Mouse (Mus musculus) intestine, embryonic 15.5 days (tissue): ENCODE data around the gene Nrip2. TPM values are rescaled to one million over a fixed set of nuclear protein-coding genes. Genes with fewer than 3 reads are reported as not detected.

Experiments
- ATAC-seq: fragments of 200-750 bp; cut with Nextera tagmentation; 2 replicates; pipeline ENCODE4 v1.8.0; 2017; ENCODE audit warnings: moderate TSS enrichment, moderate library complexity
- H3K27ac ChIP-seq: fragments of 300-500 bp; sonication (generic); 2 replicates; pipeline ENCODE4 v1.5.1; 2015; ENCODE audit warnings: mild to moderate bottlenecking, inconsistent platforms
- H3K27me3 ChIP-seq: fragments of 300-500 bp; sonication (generic); replicated peaks from 2 replicates; pipeline ENCODE4 v1.6.1; 2015; ENCODE audit warnings: inconsistent platforms
- H3K36me3 ChIP-seq: fragments of 300-500 bp; sonication (generic); 2 replicates; pipeline ENCODE4 v1.6.1; 2015; ENCODE audit warnings: inconsistent platforms
- H3K4me1 ChIP-seq: fragments of 300-500 bp; sonication (generic); replicated peaks from 2 replicates; pipeline ENCODE4 v1.6.1; 2015; ENCODE audit warnings: inconsistent platforms
- H3K4me2 ChIP-seq: fragments of 300-500 bp; sonication (generic); replicated peaks from 2 replicates; pipeline ENCODE4 v1.6.1; 2015; ENCODE audit warnings: mild to moderate bottlenecking, inconsistent platforms
- H3K4me3 ChIP-seq: fragments of 300-500 bp; sonication (generic); replicated peaks from 2 replicates; pipeline ENCODE4 v1.5.1; 2015; ENCODE audit warnings: inconsistent platforms
- H3K9ac ChIP-seq: fragments of 300-500 bp; sonication (generic); 2 replicates; pipeline ENCODE4 v1.6.1; 2015; ENCODE audit warnings: inconsistent platforms
- H3K9me3 ChIP-seq: fragments of 300-500 bp; sonication (generic); 2 replicates; pipeline ENCODE4 v1.6.1; 2016; ENCODE audit warnings: inconsistent platforms
- WGBS: fragments of 180-500 bp; shearing (Covaris S2); methylation state at CpG from one replicate; pipeline ENCODE4 v1.1.7; 2015; 5-methylcytosine and 5-hydroxymethylcytosine counted together
- polyA plus RNA-seq: library from polyadenylated mRNA; unstranded; fragments of >200 nt; fragmentation: Nextera tagmentation; extraction: Ambion mirVana; gene quantifications from 2 replicates; pipeline ENCODE4 v1.2.1, GENCODE M21; 2015

Nrip2 gene
- polyA plus RNA-seq, 1 experiment from 2014 or later = 4.9 TPM

DNA sequence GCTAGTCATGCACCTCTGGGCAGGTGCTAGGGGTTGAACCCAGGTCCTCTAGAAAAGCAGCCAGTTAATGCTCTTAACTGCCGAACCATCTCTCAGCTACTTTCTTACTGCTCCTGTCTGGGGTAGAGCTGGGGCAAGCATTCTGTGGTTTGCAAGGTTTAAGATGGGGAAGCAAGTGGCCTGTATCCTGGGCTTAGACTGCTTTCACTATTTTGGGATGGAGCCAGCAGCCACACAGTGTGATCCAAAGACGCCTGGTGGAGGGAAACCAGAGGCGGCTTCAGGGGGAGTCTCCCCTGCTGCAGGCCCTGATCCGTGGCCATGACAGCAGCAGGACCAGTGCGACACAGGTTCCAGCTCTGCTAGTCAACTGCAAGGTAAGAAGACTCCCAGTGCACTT is 5.6 kb downstream of the Nrip2 start:
- 0 out of 2 replicates have a peak, but pooled peaks cover 7% of the 10 kb centered on the region for H3K4me1 ChIP-seq
- 58% methylated on average over 5 of the region's 5 CpGs for WGBS
- no peak for ATAC-seq
- H3K27ac ChIP-seq = no peak overlapping the region
- H3K4me2 ChIP-seq = no peak overlapping the region
- H3K9ac ChIP-seq = no peak overlapping the region
- no peak overlapping the region for H3K4me3 ChIP-seq
- peaks cover 22% of the 10 kb centered on the region for H3K36me3 ChIP-seq
- H3K9me3 ChIP-seq = no peaks in the 10 kb centered on the region
- no peaks in the 10 kb centered on the region for H3K27me3 ChIP-seq

DNA sequence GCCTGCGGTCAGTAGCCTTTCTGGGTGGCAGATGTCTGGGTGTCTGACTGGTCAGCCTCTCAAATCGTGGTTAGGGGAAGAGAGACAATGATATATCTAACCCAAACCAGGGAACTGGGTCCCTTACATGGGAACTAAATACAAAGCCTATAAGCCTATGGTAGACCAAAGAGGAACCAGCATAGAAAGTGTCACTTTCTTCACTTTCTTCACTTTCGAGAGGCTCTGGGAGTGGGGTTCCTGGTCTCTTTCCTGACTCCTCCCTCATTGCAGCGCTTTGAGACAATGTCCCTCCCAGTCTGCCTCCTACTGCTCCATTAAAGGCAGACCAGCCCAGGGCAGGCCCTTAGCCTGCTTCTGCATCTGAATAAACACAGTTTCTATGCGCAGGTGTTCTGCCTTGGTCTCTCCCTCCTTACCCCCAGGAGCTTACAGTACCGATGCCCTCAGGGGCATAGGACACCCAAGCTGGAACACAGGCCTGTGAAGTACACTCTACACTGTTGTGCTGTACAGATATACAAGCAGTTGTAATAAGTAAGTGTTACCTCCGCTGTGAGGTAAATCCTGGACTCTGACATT is 9.5 kb downstream of the Nrip2 start:
- WGBS = 84% methylated on average over 7 of the region's 7 CpGs
- no peak for ATAC-seq
- H3K36me3 ChIP-seq = peaks cover 40% of the 10 kb centered on the region
- no peaks in the 10 kb centered on the region for H3K4me1 ChIP-seq
- H3K4me2 ChIP-seq = no peak overlapping the region
- H3K9me3 ChIP-seq = no peaks in the 10 kb centered on the region
- no peaks in the 10 kb centered on the region for H3K27me3 ChIP-seq
- H3K9ac ChIP-seq = no peak overlapping the region
- no peak overlapping the region for H3K27ac ChIP-seq
- H3K4me3 ChIP-seq = no peak overlapping the region

DNA sequence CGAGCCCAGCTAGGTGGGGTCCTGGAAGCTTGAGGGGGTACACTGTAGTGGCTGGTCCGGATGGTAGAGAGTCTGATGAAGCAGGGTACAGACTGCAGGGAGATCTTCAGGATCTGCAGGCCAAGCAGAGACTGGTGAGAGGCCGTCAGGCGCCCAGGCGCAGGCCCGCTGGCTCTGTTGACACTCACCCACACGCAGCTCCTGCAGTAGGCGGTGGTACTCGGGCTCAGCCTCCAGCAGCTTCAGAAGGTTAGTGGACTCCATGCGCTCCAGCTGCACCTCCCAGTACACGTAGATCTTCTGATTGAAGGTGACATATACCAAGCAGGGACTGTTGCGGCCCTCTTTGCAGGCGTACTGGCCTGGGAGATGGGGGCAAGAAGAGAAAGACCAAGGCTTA is 11.2 kb downstream of the Nrip2 start:
- Histone ChIP-seq H3K9ac (no peak overlapping the region), H3K4me1 (no peaks in the 10 kb centered on the region), H3K4me3 (no peak overlapping the region), H3K9me3 (no peaks in the 10 kb centered on the region), H3K27ac (no peak overlapping the region), H3K4me2 (no peak overlapping the region), H3K27me3 (no peaks in the 10 kb centered on the region), H3K36me3 (peaks cover 40% of the 10 kb centered on the region)
- 94% methylated on average over 13 of the region's 13 CpGs for WGBS
- ATAC-seq = no peak

DNA sequence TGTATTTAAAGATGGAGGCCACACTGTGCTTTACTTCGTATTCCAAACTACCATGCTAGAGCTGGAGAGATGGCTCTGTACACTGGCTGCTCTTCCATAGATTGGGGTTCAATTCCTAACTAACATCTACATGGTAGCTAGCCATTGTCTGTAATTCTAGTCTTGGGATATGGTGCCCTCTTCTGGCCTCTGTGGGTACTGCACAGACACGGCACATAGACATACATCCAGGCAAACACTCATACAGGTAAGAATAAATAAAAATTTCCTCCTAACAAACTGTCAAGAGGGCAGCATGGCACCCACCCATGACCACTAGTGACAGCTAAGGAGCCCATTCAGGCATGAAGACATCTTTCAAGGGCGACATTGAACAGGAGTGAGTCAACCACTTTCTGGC is 12.0 kb downstream of the Nrip2 start:
- ATAC-seq = peak; percentile 53
- peaks cover 40% of the 10 kb centered on the region for H3K36me3 ChIP-seq
- H3K4me3 ChIP-seq = no peak overlapping the region
- no peaks in the 10 kb centered on the region for H3K27me3 ChIP-seq
- H3K4me1 ChIP-seq = no peaks in the 10 kb centered on the region
- 16% methylated on average over 3 of the region's 3 CpGs for WGBS
- no peaks in the 10 kb centered on the region for H3K9me3 ChIP-seq
- H3K9ac ChIP-seq = no peak overlapping the region
- no peak overlapping the region for H3K27ac ChIP-seq
- H3K4me2 ChIP-seq = no peak overlapping the region

DNA sequence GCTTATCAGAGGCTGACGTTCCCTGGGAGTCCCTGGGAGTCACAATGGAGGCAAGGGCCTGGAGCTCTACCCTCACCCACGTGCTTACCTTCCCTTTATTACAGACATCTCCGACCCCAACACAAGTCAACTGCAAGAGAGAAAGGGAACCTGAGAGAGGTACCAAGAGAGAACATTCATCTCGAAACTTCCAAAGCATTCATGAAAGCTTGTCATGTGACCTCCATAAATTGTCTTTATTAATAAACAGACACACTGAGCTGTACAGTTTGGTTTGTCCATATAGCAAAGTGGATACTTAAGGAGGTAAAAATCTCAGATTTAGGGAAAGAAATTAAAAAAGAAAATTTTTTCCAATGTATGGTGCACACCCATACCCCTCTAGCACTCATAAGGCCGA is 17.1 kb downstream of the Nrip2 start:
- WGBS = 83% methylated on average over 5 of the region's 5 CpGs
- Histone ChIP-seq H3K4me3 (no peak overlapping the region), H3K4me1 (no peaks in the 10 kb centered on the region), H3K9me3 (no peaks in the 10 kb centered on the region), H3K4me2 (no peak overlapping the region), H3K36me3 (peaks cover 7% of the 10 kb centered on the region; the same call in 1 of the 2 replicates), H3K27me3 (no peaks in the 10 kb centered on the region), H3K27ac (no peak overlapping the region), H3K9ac (no peak overlapping the region)
- ATAC-seq = no peak

DNA sequence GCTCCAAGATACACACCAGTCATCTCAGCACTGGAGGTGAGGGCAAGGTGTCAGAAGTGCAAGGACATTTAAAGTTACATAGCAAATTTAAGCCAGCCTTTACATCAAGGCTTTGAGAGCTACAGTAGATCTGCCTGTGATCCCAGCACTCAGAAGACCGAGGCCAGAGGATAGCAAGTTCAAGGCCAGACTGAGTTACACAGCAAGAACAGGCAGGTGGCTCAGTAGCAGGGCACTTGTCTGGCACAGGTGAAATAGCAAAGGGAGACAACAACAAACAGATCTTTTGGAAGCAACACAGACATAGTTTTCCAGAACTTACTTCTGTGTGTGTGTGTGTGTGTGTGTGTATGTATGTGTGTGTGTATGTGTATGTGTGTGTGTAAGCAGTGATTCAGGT is 19.0 kb downstream of the Nrip2 start:
- WGBS = 77% methylated on average over 1 of the region's 1 CpGs

DNA sequence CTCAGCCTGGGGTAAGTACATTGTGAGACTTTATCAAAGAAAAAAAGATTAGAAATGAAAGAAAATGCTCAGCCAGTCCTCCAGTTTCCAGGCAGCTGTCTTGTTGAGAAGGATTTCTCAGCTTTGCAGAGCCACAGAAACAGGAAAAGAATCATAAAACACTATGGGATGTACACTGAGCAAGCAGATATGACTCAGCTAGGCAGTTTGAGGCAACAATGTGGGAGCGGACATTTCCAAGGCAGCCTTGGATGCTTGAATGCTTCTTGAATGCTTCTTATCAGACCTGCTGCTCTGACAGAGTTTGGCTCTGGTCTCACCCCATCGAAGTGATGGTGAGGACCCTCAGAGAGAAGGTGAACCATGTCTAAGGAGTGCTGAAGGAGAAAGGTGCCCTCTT is 21.9 kb downstream of the Nrip2 start:
- 67% methylated on average over 2 of the region's 2 CpGs for WGBS
- Histone ChIP-seq H3K4me1 (0 out of 2 replicates have a peak, but pooled peaks cover 3% of the 10 kb centered on the region), H3K36me3 (no peaks in the 10 kb centered on the region), H3K27me3 (no peaks in the 10 kb centered on the region), H3K4me2 (no peak overlapping the region), H3K9me3 (no peaks in the 10 kb centered on the region), H3K27ac (0 out of 2 replicates have a peak overlapping the region, but pooled peaks have one; percentile 1), H3K9ac (no peak overlapping the region), H3K4me3 (no peak overlapping the region)
- ATAC-seq = no peak

More for the DNA sequence above, 19.0 kb downstream of the Nrip2 start:
- no peak overlapping the region for H3K4me2 ChIP-seq
- no peak for ATAC-seq
- no peaks in the 10 kb centered on the region for H3K9me3 ChIP-seq
- H3K27me3 ChIP-seq = no peaks in the 10 kb centered on the region
- H3K36me3 ChIP-seq = no peaks in the 10 kb centered on the region
- H3K4me1 ChIP-seq = 0 out of 2 replicates have a peak, but pooled peaks cover 3% of the 10 kb centered on the region
- H3K9ac ChIP-seq = no peak overlapping the region
- no peak overlapping the region for H3K27ac ChIP-seq
- no peak overlapping the region for H3K4me3 ChIP-seq

DNA sequence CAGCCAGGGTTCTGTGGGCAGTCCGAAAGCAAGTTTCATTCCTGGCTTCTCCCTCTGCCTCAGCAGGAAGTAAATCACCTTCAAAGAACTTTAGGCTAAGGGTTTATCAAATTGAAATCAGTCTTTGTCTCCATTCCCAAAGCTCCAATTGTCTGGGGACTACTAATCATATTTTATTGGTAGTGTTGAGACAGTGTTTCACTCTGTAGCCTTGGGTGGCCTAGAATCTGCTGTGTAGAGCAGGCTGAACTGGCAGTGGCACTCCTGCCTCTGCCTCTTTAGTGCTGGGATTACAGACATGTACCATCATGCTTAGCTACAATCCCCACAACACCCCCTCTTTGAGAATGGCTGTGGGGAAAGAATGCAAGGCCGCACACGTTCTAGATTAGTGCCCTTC is 22.4 kb downstream of the Nrip2 start:
- WGBS = 87% methylated on average over 3 of the region's 3 CpGs
- Histone ChIP-seq H3K4me1 (0 out of 2 replicates have a peak, but pooled peaks cover 3% of the 10 kb centered on the region), H3K4me3 (no peak overlapping the region), H3K27me3 (no peaks in the 10 kb centered on the region), H3K9ac (no peak overlapping the region), H3K27ac (0 out of 2 replicates have a peak overlapping the region, but pooled peaks have one; percentile 1), H3K9me3 (no peaks in the 10 kb centered on the region), H3K4me2 (no peak overlapping the region), H3K36me3 (no peaks in the 10 kb centered on the region)
- ATAC-seq = no peak

DNA sequence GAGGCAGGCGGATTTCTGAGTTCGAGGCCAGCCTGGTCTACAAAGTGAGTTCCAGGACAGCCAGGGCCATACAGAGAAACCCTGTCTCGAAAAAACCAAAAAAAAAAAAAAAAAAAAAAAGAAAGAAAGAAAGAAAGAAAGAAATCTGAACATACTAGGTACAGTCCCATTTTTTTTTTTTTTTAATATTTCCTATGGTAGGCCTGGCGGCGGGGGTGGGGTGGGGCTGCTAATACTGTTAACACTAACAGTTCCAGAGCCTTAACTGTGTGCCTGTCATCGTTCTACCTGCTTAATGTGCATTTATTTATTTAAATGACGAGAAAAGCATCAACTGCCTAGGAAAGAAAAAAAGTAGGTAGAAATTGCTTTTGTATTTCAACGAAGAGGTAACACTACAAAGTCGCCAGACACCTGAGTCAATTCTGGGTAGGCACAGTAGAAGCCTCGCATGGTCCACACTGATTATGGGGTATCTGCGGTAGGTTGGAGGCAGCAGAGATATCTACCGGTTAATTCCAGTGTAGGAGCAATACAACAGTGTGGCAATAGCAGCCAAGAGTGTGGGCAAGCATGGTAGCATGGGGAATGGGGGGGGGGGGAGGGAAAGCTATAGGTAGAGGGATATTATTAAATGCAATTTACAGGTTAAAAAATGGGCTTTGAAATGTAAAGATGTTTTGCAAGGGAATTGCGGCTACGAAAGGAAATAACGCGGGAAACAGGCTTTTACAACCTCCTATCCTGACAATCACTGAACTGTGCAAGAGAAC is 24.6 kb downstream of the Nrip2 start:
- peak overlapping the region; percentile 73 for H3K9ac ChIP-seq
- 40% methylated on average over 15 of the region's 16 CpGs for WGBS
- peak; percentile 44; the same call in 1 of the 2 replicates for ATAC-seq
- H3K4me3 ChIP-seq = peak overlapping the region; percentile 62
- H3K4me1 ChIP-seq = 0 out of 2 replicates have a peak, but pooled peaks cover 3% of the 10 kb centered on the region
- H3K4me2 ChIP-seq = peak overlapping the region; percentile 65
- peaks cover under 1% of the 10 kb centered on the region; the same call in 1 of the 2 replicates for H3K36me3 ChIP-seq
- peak overlapping the region; percentile 96 for H3K27ac ChIP-seq
- no peaks in the 10 kb centered on the region for H3K27me3 ChIP-seq
- no peaks in the 10 kb centered on the region for H3K9me3 ChIP-seq

DNA sequence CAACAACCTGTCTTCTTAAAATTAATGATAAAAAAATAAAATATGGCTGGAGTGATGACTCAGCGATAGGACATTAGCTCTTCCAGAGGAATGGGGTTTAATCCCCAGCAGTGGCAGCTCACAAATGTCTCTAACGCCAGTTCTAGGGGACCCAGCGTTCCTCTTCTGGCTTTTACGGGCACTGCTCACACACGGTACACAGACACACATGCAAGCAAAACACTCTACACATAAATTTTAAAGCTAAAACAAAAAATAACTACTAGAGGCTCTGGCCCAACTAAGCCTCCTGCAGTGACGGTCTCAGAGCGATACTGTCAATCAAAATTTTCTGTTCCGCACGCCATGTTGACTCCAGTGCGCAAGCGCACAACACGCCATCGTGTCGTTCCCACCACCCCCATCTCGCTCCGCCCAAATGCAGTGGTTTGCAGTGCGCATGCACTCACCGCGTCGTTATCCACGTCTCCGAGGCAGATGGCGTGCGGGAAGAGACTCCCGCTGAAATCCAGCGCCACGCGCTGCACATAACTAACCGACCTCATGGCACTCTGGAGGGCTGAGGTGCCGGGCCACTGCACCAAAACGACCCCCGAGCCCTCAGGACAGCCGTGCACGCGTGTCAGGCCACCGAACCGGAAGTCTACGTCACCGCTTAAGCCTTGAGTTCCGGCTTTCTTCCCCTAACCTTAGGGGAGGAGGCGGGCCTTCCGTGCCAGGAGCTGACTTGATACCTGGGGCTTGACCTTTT is 25.3 kb downstream of the Nrip2 start, which contains the start of gene Itfg2:
Gene Itfg2 (minus strand): TSS at position 663 of the 751 bp plus-strand sequence.
- H3K4me2 ChIP-seq = peak within 1 kb of the TSS; percentile 65
- peak; percentile 97 for ATAC-seq
- H3K27ac ChIP-seq = peak within 1 kb of the TSS; percentile 96
- 0 out of 2 replicates have a peak, but pooled peaks cover 3% of the 10 kb centered on the region for H3K4me1 ChIP-seq
- peak within 1 kb of the TSS; percentile 62 for H3K4me3 ChIP-seq
- H3K9me3 ChIP-seq = no peaks in the 10 kb centered on the region
- WGBS = under 1% methylated on average over 42 of the region's 42 CpGs
- peak within 1 kb of the TSS; percentile 73 for H3K9ac ChIP-seq
- peaks cover 8% of the 10 kb centered on the region; the same call in 1 of the 2 replicates for H3K36me3 ChIP-seq
- no peaks in the 10 kb centered on the region for H3K27me3 ChIP-seq

DNA sequence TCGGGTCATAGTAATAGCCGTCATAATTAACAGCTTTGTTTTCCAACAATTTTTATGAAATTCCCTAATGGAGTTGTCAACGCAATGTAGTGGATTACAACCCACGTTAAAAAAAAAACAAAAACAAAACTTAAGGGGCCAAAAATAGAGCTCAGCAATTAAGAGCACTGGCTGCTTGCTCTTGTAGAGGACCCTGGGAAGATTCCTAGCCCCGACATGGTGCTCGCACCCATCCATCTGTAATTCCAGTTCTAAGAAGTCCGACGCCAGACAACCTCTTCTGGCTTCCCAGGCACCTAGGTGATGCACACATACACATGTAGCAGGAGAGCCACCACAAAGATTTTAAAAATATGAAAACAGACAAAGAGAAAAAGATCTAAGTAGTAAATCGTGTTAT is 25.9 kb downstream of the Nrip2 start:
- no peaks in the 10 kb centered on the region for H3K27me3 ChIP-seq
- no peak for ATAC-seq
- peak overlapping the region; percentile 62 for H3K4me3 ChIP-seq
- peak overlapping the region; percentile 65 for H3K4me2 ChIP-seq
- no peaks in the 10 kb centered on the region for H3K9me3 ChIP-seq
- peaks cover 12% of the 10 kb centered on the region for H3K36me3 ChIP-seq
- H3K4me1 ChIP-seq = 0 out of 2 replicates have a peak, but pooled peaks cover 3% of the 10 kb centered on the region
- WGBS = 14% methylated on average over 9 of the region's 9 CpGs
- H3K27ac ChIP-seq = 0 out of 2 replicates have a peak overlapping the region, but pooled peaks have one; percentile 96
- peak overlapping the region; percentile 73; the same call in 1 of the 2 replicates for H3K9ac ChIP-seq

DNA sequence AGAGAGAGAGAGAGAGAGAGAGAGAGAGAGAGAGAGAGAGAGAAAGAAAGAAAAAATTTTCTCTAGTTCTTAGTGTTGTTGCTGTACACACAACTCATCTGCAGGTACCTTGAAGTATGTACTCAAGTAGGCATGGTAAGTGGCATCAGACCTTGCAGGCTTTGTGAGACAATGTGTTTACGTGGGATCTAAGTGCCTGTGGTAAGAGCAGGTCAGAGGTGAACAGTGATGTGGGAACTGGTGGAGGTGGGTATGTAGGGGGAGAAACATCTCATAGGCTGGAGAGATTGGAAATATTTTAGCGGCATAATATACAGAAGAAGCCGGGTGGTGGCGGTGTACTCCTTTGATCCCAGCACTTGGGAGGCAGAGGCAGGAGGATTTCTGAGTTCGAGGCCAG is 28.5 kb downstream of the Nrip2 start:
- Histone ChIP-seq H3K27me3 (no peaks in the 10 kb centered on the region), H3K9ac (no peak overlapping the region), H3K4me2 (no peak overlapping the region), H3K4me1 (no peaks in the 10 kb centered on the region), H3K4me3 (no peak overlapping the region), H3K27ac (no peak overlapping the region), H3K36me3 (peaks cover 35% of the 10 kb centered on the region), H3K9me3 (no peaks in the 10 kb centered on the region)
- WGBS = 87% methylated on average over 5 of the region's 5 CpGs
- no peak for ATAC-seq
